Mouse (Mus musculus) heart, embryonic 15.5 days (tissue): ENCODE measurements around the gene Rpl23a. TPM values are rescaled to one million over a fixed set of nuclear protein-coding genes. Genes with fewer than 3 reads are reported as not detected.
A peak's percentile ranks its signal among the peaks of the same experiment; 100 is the strongest.

Source experiments
- ATAC-seq: fragments of 200-750 bp; cut with Nextera tagmentation; replicated peaks from 2 replicates; pipeline ENCODE4 v1.8.0; 2017; ENCODE audit warnings: low read depth, moderate TSS enrichment; ENCODE audit not compliant: insufficient number of reproducible peaks, insufficient read depth, low FRiP score
- H3K27ac ChIP-seq: fragments of 300-500 bp; sonication (generic); 2 replicates; pipeline ENCODE4 v1.5.1; 2015; ENCODE audit warnings: mild to moderate bottlenecking, inconsistent platforms
- H3K27me3 ChIP-seq: fragments of 300-500 bp; sonication (generic); 2 replicates; pipeline ENCODE4 v1.6.1; 2015; ENCODE audit warnings: inconsistent platforms
- H3K36me3 ChIP-seq: fragments of 300-500 bp; sonication (generic); 2 replicates; pipeline ENCODE4 v1.6.1; 2015; ENCODE audit warnings: mild to moderate bottlenecking, inconsistent platforms
- H3K4me1 ChIP-seq: fragments of 300-500 bp; sonication (generic); replicated peaks from 2 replicates; pipeline ENCODE4 v1.6.1; 2015; ENCODE audit warnings: inconsistent platforms
- H3K4me2 ChIP-seq: fragments of 300-500 bp; sonication (generic); 2 replicates; pipeline ENCODE4 v1.6.1; 2015; ENCODE audit warnings: inconsistent platforms, mild to moderate bottlenecking, moderate library complexity
- H3K4me3 ChIP-seq: fragments of 300-500 bp; sonication (generic); 2 replicates; pipeline ENCODE4 v1.5.1; 2015; ENCODE audit warnings: mild to moderate bottlenecking, inconsistent platforms
- H3K9ac ChIP-seq: fragments of 300-500 bp; sonication (generic); 2 replicates; pipeline ENCODE4 v1.6.1; 2015; ENCODE audit warnings: mild to moderate bottlenecking, inconsistent platforms
- H3K9me3 ChIP-seq: fragments of 300-500 bp; sonication (generic); replicated peaks from 2 replicates; pipeline ENCODE4 v1.6.1; 2016; ENCODE audit warnings: inconsistent platforms
- WGBS: fragments of 180-500 bp; shearing (Covaris S2); methylation state at CpG from one replicate; pipeline ENCODE4 v1.1.7; 2015; ENCODE audit warnings: mixed read lengths; 5-methylcytosine and 5-hydroxymethylcytosine counted together
- polyA plus RNA-seq: library from polyadenylated mRNA; unstranded; fragments of >200 nt; fragmentation: Nextera tagmentation; extraction: Ambion mirVana; gene quantifications from 2 replicates; pipeline ENCODE4 v1.2.1, GENCODE M21; 2015

Gene Rpl23a
- polyA plus RNA-seq, 1 experiment from 2014 or later, result 816 TPM

- Histone ChIP-seq H3K4me1 (peaks cover 37% of the 10 kb centered on the region), H3K4me2 (peak overlapping the region; percentile 91), H3K9me3 (no peaks in the 10 kb centered on the region), H3K27me3 (no peaks in the 10 kb centered on the region), H3K4me3 (peak overlapping the region; percentile 95), H3K27ac (peak overlapping the region; percentile 93), H3K36me3 (peaks cover 19% of the 10 kb centered on the region), H3K9ac (peak overlapping the region; percentile 97)
- ATAC-seq, result no peak
- WGBS, result 0% methylated on average over 14 of the region's 14 CpGs
These were observed 18.8 kb downstream of the Rpl23a start for GRCm38 (mm10) chr11:78164604-78164923.

- ATAC-seq, result peak; percentile 53
- H3K4me3 ChIP-seq, result peak overlapping the region; percentile 95
- H3K36me3 ChIP-seq, result peaks cover 23% of the 10 kb centered on the region
- peak overlapping the region; percentile 97 for H3K9ac ChIP-seq
- H3K27me3 ChIP-seq, result no peaks in the 10 kb centered on the region
- H3K9me3 ChIP-seq, result no peaks in the 10 kb centered on the region
- H3K27ac ChIP-seq, result peak overlapping the region; percentile 93
- under 1% methylated on average over 22 of the region's 22 CpGs for WGBS
- peaks cover 41% of the 10 kb centered on the region for H3K4me1 ChIP-seq
- H3K4me2 ChIP-seq, result peak overlapping the region; percentile 91
These were observed 19.4 kb downstream of the Rpl23a start for GRCm38 (mm10) chr11:78163681-78164603.

DNA sequence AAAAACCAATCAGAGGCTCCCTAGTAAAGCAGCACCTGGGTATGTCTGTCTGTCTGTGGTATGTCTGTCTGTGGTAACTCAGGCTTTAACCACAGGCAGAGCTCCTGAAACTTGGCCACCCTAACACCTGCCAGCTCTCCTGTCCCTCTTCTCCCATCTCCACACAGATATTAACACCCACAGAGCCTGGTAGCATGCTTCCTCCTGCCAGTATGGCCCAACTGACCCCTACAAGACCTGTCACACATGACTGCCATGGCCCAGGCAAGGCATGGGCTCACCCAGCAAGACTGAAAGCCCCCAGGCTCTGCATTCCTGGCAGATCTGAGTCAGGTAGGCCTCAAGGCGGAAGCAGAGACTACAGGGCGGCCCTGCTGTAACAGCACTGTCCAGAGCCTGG is 20.3 kb downstream of the Rpl23a start:
- no peak for ATAC-seq
- peaks cover 41% of the 10 kb centered on the region for H3K4me1 ChIP-seq
- peak overlapping the region; percentile 91 for H3K4me2 ChIP-seq
- peaks cover 31% of the 10 kb centered on the region for H3K36me3 ChIP-seq
- H3K9me3 ChIP-seq, result no peaks in the 10 kb centered on the region
- peak overlapping the region; percentile 93 for H3K27ac ChIP-seq
- no peaks in the 10 kb centered on the region for H3K27me3 ChIP-seq
- peak overlapping the region; percentile 95 for H3K4me3 ChIP-seq
- peak overlapping the region; percentile 97 for H3K9ac ChIP-seq
- WGBS, result 72% methylated on average over 2 of the region's 2 CpGs

- no peak for ATAC-seq
- Histone ChIP-seq H3K4me3 (peak overlapping the region; percentile 95), H3K9ac (0 out of 2 replicates have a peak overlapping the region, but pooled peaks have one; percentile 97), H3K9me3 (no peaks in the 10 kb centered on the region), H3K27me3 (no peaks in the 10 kb centered on the region), H3K36me3 (peaks cover 36% of the 10 kb centered on the region), H3K4me1 (peaks cover 41% of the 10 kb centered on the region), H3K4me2 (peak overlapping the region; percentile 91), H3K27ac (peak overlapping the region; percentile 93)
- WGBS, result 57% methylated on average over 6 of the region's 6 CpGs
These were observed 20.9 kb downstream of the Rpl23a start for GRCm38 (mm10) chr11:78162504-78162903.

- WGBS, result 45% methylated on average over 4 of the region's 4 CpGs
- Histone ChIP-seq H3K27me3 (no peaks in the 10 kb centered on the region), H3K4me1 (peaks cover 41% of the 10 kb centered on the region), H3K27ac (peak overlapping the region; percentile 93), H3K4me3 (peak overlapping the region; percentile 95; the same call in 1 of the 2 replicates), H3K9ac (no peak overlapping the region), H3K36me3 (peaks cover 40% of the 10 kb centered on the region), H3K4me2 (peak overlapping the region; percentile 91; the same call in 1 of the 2 replicates), H3K9me3 (no peaks in the 10 kb centered on the region)
- no peak for ATAC-seq
These were observed 21.4 kb downstream of the Rpl23a start for GRCm38 (mm10) chr11:78161968-78162367.

GRCm38 (mm10) chr11:78161169-78161568 is 22.2 kb downstream of the Rpl23a start:
- no peak overlapping the region for H3K4me2 ChIP-seq
- no peaks in the 10 kb centered on the region for H3K9me3 ChIP-seq
- 88% methylated on average over 14 of the region's 14 CpGs for WGBS
- no peak for ATAC-seq
- no peak overlapping the region for H3K4me3 ChIP-seq
- H3K36me3 ChIP-seq, result peaks cover 41% of the 10 kb centered on the region
- no peak overlapping the region for H3K27ac ChIP-seq
- H3K27me3 ChIP-seq, result no peaks in the 10 kb centered on the region
- H3K9ac ChIP-seq, result no peak overlapping the region
- H3K4me1 ChIP-seq, result peaks cover 38% of the 10 kb centered on the region

GRCm38 (mm10) chr11:78160675-78161074 is 22.7 kb downstream of the Rpl23a start:
- no peak for ATAC-seq
- no peaks in the 10 kb centered on the region for H3K27me3 ChIP-seq
- H3K36me3 ChIP-seq, result peaks cover 45% of the 10 kb centered on the region
- no peak overlapping the region for H3K4me3 ChIP-seq
- no peak overlapping the region for H3K9ac ChIP-seq
- H3K27ac ChIP-seq, result no peak overlapping the region
- H3K4me1 ChIP-seq, result peaks cover 33% of the 10 kb centered on the region
- no peak overlapping the region for H3K4me2 ChIP-seq
- no peaks in the 10 kb centered on the region for H3K9me3 ChIP-seq
- 89% methylated on average over 3 of the region's 3 CpGs for WGBS

GRCm38 (mm10) chr11:78160171-78160570 is 23.2 kb downstream of the Rpl23a start:
- Histone ChIP-seq H3K9me3 (no peaks in the 10 kb centered on the region), H3K4me1 (peaks cover 31% of the 10 kb centered on the region), H3K27me3 (no peaks in the 10 kb centered on the region), H3K36me3 (peaks cover 50% of the 10 kb centered on the region), H3K9ac (no peak overlapping the region), H3K27ac (no peak overlapping the region), H3K4me3 (no peak overlapping the region), H3K4me2 (no peak overlapping the region)
- 82% methylated on average over 18 of the region's 18 CpGs for WGBS
- ATAC-seq, result no peak

DNA sequence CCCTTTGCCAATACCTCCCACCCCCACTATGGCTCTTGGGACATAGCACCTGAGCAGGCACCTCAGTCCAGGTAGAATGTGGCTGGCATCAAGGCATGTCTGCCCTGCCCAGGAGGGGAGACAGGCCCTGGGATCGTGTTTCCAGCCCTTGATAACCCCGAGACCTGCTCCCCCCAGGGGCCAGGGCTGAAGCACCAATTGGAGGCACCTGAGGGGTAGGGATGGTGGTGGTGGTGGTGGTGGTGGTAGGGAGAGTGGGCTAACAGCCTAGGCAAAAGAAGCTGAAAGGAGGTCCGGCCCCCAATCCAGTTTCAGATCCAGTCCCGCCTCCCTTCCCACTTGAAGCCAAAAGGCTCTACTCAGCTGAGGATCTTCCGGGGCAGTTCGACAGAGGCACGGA is 23.8 kb downstream of the Rpl23a start:
- 73% methylated on average over 7 of the region's 7 CpGs for WGBS
- peaks cover 56% of the 10 kb centered on the region for H3K36me3 ChIP-seq
- no peaks in the 10 kb centered on the region for H3K27me3 ChIP-seq
- H3K4me2 ChIP-seq, result no peak overlapping the region
- no peaks in the 10 kb centered on the region for H3K9me3 ChIP-seq
- no peak overlapping the region; the same call in 1 of the 2 replicates for H3K9ac ChIP-seq
- no peak for ATAC-seq
- no peak overlapping the region for H3K27ac ChIP-seq
- H3K4me3 ChIP-seq, result no peak overlapping the region
- peaks cover 31% of the 10 kb centered on the region for H3K4me1 ChIP-seq

DNA sequence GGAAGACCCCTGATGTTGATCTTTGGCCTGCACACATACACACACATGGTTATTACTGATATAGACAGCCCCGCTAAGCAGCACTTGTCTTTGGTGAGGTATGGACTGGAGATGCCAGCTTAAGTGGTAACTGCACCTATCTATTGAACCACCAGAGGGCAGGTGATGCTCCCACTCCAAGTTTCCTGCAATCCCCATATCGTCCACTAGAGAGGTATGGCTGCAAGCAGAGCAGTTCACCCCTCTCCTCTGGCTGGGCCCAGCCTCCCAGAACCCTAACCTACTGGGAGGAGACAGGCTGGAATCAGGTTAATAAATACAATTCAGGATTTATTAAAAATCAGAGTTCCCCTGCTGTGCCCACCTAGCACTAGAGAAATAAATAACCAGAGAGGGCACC is 24.3 kb downstream of the Rpl23a start:
- Histone ChIP-seq H3K9me3 (no peaks in the 10 kb centered on the region), H3K36me3 (peaks cover 61% of the 10 kb centered on the region), H3K4me3 (no peak overlapping the region), H3K4me1 (peaks cover 28% of the 10 kb centered on the region), H3K27me3 (no peaks in the 10 kb centered on the region), H3K9ac (no peak overlapping the region), H3K27ac (no peak overlapping the region), H3K4me2 (no peak overlapping the region)
- 13% methylated on average over 2 of the region's 2 CpGs for whole genome bisulfite sequencing
- ATAC-seq, result 0 out of 2 replicates have a peak, but pooled peaks have one; percentile 15

GRCm38 (mm10) chr11:78156156-78156699 is 27.2 kb downstream of the Rpl23a start:
- Histone ChIP-seq H3K27me3 (no peaks in the 10 kb centered on the region), H3K9me3 (no peaks in the 10 kb centered on the region), H3K4me3 (no peak overlapping the region), H3K4me1 (peaks cover 12% of the 10 kb centered on the region; the same call in 1 of the 2 replicates), H3K4me2 (no peak overlapping the region), H3K27ac (no peak overlapping the region), H3K36me3 (peaks cover 67% of the 10 kb centered on the region), H3K9ac (no peak overlapping the region)
- 75% methylated on average over 6 of the region's 6 CpGs for WGBS
- ATAC-seq, result no peak
